Mouse (Mus musculus) T-helper 2 cell (primary cell): ENCODE data around the gene Xpnpep1.

Experiments used
- in situ Hi-C: fragments of 300-600 bp; cut with MboI, MseI; formaldehyde crosslinking; loops from one replicate; pipeline ENCODE4 v1.15.1; 2025; ENCODE audit warnings: high pct_unique_total_duplicates

Gene Xpnpep1

DNA sequence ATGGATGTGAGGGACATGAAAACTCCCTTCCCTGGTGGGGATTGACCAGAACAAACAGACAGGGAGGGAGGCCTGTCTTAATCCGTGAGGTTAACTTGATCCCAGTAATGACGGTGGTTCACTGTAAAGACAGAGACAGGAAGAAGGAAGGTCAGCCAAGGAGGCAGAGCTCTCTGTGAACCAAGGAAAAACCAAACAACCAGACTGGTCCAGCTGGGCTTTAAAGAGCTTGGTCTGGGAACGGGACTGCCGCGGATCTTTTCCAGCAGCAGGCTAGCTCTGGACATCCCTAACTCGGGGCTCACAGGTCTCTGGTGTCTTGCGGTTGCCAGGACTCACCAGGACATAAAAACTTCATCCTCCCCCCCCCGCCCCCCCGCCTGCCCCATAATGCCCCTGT lies 26.5 kb upstream of the Xpnpep1 start:
- in situ Hi-C loops, result no loop called here

GRCm38 (mm10) chr19:53064972-53065361 lies 25.0 kb upstream of the Xpnpep1 start:
- in situ Hi-C loops, result no loop called here

DNA sequence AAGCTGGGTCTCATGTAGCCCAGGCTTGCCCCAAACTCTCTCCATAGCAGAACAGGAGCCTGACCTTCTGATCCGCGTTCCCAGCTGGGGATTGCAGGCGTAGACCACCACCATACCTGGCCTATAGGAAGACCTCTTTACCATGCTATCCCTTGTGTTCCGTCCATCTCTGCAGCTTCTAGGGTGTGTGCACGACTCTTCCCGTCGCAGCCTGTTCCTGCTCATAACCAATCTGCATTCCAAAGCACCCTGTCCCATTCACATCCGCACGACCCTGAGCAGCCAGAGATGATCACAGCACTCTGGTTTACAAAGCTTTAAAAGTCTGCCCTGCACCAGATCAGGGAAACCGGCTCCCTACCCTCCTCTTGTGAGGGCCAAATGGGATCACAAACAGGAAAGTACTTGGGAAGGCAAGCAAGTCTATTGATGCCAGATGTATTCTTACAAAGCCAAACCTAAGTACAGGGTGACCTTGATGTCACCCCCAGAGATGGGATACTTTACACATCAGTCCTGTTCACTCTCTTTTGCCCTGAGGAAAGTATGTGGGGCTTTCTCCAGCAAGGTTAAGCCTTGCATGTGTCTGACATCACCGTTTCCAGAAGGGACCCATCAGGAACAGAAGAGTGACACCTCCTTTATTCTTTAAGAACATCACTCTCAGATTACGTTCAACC lies 24.4 kb upstream of the Xpnpep1 start:
- in situ Hi-C loops, result no loop called here

GRCm38 (mm10) chr19:53062046-53062445 lies 22.0 kb upstream of the Xpnpep1 start:
- in situ Hi-C loops, result no loop called here

DNA sequence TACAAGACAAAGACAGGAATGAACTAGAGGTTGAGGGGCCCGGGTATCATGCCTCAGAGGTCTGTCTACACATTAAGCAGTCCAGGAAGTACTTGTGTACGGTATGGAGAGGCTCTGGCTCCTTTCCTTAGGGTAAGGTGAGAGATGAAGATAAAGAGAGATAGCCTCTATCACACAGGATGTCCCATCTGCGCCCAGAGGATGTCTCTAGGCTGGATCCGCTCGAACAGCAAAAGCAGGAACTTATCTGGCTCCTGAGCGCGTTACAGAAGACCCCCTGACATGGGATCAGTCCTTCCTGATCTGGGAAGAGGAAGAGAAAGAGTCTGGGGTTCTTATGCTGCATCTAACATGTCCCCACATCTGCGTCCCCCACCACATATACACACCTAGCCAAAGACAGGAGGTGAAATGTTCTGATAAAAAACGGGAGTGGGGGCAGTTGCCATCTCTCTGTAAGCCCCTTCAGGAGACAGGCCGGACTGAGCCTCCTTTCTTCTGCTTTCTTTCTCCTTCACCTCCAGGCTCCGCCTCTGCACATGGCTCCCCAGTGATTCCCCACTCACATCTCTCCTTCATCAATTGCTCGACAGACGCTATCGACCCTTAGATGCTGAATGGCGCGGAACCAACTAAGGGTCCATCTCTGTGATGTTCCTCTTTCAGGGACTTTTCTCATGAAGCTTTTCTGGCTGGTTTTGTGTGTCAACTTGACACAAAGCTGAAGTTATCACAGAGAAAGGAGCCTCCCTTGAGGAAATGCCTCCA lies 19.5 kb upstream of the Xpnpep1 start:
- in situ Hi-C loops, result no loop called here

GRCm38 (mm10) chr19:53058726-53059334 lies 18.8 kb upstream of the Xpnpep1 start:
- in situ Hi-C loops, result no loop called here

- in situ Hi-C loops, result no loop called here
These were observed 18.1 kb upstream of the Xpnpep1 start for GRCm38 (mm10) chr19:53057980-53058725.

DNA sequence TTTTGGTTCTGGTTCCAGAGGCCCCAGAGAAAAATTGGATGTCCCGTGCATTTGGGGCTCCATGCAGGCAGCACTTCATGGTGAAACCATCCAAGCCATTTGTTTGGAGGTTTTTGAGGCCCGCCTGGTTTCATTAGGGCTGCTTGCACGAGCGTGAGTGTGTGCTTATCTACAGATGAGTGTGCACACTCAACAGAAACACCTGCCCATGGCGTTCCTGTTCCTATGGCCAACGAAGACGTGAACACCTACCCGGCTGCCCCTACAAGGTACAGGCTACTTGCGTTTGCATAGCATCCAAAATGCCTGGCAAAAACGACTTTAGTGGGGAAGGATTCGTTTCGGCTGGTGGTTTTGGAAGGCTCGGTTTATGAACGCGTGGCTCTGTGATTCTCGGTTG lies 13.3 kb upstream of the Xpnpep1 start:
- in situ Hi-C loops, result no loop called here

DNA sequence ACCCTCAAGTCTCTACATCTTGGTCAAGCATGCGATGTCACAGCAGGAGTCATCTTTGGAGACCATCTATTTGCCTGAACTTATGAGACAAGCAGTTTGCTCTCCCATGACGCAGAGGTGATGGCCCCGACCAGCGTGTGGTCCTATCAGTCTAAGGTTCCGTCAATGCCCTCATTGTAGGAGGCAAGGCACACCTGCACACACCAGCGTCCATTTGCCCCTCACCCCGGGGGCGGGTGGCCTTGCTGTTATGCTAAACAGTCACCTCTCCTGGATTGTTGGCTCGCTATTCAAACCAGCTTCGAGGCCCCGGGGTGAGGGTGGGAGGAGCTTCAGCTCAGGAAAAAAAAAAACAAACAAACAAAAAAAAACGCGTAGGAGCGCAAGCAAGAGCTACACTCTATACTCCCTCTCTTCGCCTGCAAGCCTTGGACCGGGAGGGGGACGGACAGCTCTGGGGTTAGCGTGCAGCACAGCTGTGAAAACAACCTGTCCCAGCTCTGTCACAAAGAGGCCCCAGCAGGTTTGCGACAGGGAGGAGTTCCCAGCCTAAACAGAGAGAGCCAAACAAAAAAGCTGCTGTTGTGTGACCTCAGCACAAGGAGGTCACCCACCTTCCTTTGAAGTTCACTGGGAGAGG lies 12.1 kb upstream of the Xpnpep1 start:
- in situ Hi-C loops, result no loop called here

- in situ Hi-C loops, result no loop called here
These were observed 11.4 kb upstream of the Xpnpep1 start for GRCm38 (mm10) chr19:53051288-53051985.

- in situ Hi-C loops, result no loop called here
These were observed 10.1 kb upstream of the Xpnpep1 start for GRCm38 (mm10) chr19:53050100-53050499.

DNA sequence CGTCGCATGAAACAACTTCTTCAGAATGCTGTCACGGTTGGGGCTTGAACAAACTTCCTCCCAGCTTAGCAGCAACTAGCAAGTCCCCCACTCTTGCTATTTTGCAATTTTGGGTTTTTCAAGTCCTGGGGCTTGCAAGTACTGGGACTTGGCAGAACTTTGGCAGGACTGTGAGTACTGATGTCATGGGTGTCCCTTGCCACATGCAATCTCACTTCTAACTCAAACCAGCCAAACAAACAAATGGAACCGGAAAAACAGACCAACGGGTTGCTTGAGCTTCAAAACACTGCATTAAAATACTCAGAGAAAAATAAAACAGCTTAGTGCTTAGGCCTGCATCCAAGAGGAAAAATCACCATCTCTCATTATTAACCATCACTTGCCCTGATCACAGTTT lies 7.2 kb upstream of the Xpnpep1 start:
- in situ Hi-C loops, result loop anchor here (10.0 kb wide), 1 partner anchor 178 kb away; no protein-coding TSS in a partner anchor

GRCm38 (mm10) chr19:53043423-53044125 lies 3.6 kb upstream of the Xpnpep1 start:
- in situ Hi-C loops, result loop anchor here (10.0 kb wide), 1 partner anchor 181 kb away; no protein-coding TSS in a partner anchor

DNA sequence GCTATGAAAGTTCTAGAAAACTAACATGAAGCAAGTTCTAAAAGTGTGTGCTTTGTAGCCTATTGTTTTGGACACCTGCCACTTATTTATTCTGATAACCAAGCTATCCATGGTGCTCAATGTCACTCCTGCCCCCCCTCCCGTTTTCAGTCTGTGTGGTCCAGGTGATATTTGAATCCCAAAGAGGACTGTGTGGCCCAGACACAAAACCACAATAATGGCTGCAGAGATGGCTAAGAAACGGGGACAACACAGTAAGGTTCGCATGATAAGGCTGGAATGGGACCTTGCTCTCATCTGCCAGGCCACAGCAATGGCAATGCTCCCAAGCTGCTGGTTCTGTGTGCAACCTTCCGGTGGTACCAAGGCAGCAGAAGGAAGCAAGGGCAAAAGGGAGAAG lies 1.6 kb upstream of the Xpnpep1 start:
- in situ Hi-C loops, result loop anchor here (10.0 kb wide), 1 partner anchor 183 kb away; no protein-coding TSS in a partner anchor

GRCm38 (mm10) chr19:53041133-53041510 lies 1.1 kb upstream of the Xpnpep1 start:
- in situ Hi-C loops, result loop anchor here (10.0 kb wide), 1 partner anchor 184 kb away; no protein-coding TSS in a partner anchor

DNA sequence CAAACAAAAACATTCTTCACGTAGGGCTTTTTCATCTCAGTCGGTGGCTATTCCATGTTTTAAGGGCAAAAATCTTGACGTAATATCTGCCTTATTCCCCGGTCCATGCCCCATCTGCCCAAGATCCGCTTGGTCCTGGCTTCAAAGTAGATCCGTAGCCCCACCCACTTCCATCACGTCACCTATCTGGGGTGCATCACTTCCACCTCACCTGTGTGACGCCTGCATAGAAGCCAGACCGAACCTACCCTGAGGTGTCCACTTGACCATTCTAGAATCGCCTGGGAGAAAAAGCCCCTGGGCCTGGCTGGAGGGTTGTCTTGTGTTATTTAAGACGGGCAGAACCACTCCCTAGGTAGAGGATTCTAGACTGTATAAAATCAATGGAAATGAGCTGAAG lies 924 bp downstream of the Xpnpep1 start:
- in situ Hi-C loops, result no loop called here

GRCm38 (mm10) chr19:53038435-53038938 lies 1.5 kb downstream of the Xpnpep1 start:
- in situ Hi-C loops, result no loop called here

GRCm38 (mm10) chr19:53037925-53038419 lies 2.0 kb downstream of the Xpnpep1 start:
- in situ Hi-C loops, result no loop called here

DNA sequence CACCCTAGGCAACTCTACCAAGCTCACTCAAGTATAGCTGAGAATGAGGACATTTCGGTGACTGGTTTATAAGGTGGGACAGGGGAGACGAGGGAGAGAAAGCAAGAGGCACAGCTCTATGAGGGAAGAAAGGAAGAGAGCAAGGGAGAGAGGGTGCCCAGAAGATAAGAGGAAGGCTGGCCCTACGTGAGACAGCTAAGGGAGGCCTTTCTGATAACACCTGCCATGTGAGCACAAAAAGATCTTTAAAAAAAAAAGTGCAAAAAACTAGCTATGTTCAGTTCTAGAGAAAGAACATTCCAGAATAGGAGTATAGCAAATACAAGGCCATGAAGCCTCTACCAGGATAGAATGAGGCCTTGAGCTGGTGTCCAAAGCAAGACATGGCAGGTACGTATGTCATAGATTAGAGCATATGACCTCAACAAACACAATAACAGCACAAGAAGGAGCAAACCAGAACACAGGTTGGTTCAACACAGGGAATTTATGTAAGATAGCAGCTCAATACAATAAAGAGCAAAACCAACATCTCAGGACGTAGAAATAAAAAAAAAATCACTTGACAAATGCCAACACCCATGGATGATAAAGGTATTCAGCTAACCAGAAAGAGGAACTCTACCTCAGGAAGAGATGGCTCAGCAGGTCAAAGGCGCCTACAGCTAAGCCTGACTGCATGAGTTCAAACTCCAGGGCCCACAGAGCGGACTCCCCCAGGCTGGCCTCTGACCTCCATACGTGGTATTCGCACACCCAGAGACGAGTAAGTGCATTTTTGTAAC lies 6.7 kb downstream of the Xpnpep1 start:
- in situ Hi-C loops, result no loop called here
